Mouse (Mus musculus) frontal cortex, postnatal 10 days (tissue): Measurements from ENCODE around the gene 5730522E02Rik.

Experiments used
- DNase-seq, 2 experiments: peaks; one replicate each; pipeline ENCODE4 v3.0.0; 2022; ENCODE audit warnings: low spot score in 2 of 2, mixed read lengths in 1 of 2

Gene 5730522E02Rik

DNA sequence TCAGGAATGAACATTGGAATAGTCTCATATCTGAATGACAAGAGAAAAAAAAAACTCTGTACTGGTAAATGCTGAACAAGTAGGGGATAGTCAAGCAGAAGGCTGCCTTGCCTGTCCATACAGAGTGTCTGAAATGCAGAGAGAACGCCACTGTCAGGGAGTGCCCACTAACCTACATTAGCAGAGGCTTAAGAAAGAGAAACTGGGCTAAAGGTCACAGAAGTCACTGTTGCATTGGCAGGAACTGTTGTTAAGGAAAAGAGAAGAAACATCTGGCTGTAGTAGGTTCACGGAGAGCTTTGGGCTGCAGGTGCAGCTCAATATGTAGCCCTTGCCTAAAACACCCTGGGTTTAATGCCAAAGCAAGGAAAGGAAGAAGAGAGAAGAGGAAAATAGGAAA, 82.2 kb downstream of the 5730522E02Rik start:
- no peak for DNase-seq

DNA sequence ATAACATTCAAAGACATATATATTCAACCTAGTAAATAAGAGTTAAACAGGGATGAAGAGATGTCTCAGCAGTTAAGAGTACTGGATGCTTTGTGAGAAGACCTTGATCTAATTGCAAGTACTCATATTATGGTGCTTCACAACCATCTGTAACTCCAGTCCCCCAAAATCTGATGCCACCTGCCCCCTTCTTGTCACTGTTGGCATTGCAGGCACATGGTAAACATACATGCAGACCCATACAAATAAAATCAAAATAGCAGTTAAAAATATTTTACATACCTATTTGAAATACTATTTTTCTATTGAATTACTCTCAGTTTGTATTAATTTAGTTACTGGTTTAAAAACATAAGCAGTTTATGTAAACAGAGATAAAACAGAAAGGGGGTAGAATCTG, 84.6 kb downstream of the 5730522E02Rik start:
- no peak for DNase-seq

DNA sequence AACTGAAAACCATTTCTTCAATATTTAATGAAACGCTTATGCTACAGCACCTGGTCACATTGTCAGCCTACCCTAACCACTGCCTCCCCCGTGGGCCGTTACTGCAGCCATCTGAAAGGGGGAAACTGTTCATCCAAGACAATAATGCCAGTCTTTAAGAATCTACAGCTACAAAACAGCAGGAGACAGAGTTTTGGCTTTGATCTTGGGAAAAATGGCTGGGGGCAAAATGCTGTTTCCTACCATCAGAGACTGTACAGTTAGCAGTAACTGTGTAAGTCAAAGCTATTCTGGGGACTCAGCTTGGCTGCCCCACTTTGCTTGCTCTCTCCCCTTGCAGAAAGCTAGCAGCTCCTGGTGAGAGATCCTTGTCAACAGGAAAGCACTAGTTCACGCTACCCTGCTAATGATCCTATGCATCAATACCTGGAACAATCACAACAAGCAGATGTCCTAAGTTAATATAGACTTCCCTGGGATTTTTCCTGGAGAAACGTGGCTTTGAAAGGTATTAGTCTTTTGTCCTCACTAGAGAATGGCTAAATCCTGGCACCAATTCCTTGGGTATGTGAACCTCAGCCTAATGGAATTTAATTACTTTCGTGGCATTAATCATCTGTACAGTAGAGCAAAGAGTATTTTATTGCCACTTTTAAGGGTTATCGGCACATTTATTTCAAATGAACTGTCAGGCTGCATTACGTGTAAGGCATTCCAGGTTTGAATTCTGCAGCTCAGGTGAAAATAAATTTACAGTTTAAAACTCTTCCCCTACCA, 89.6 kb downstream of the 5730522E02Rik start:
- DNase-seq, result no peak

DNA sequence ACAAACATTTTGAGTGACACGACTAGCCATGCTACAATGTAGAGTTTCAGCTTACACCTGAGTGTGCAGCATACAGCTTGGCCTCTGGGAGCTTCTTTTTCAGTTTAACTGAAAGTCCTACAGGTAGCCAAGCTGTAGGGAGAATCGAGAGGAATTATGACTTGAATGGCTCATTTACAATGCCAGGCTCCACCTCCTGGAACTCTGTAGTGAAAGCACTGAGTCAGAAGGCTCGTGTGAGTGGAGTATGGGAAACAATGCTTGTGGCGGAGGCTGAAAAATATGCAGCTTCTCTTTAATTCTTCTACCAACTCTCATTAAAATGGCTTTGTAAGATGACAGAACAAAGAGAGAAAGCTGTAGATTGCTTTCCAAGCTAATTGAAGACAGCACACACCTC, 92.9 kb downstream of the 5730522E02Rik start:
- no peak for DNase-seq

DNA sequence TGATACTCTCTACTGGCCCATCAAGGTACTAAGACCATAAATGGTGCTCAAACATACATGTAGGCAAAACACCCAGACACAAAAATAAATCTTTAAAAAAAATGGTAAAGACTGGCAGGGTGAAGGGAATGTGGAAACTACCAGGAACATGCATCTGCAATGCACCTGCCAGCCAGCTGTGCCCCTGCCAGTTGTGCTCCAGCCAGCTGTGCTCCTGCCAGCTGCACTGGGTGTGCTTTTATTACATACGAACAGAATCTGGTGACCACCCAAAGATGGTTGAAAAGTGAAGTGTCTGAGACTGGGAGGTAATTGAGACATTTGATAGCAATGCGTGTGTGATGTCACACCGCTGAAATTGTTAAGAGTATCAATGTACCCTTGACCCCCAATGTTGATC, 98.4 kb downstream of the 5730522E02Rik start:
- DNase-seq, result no peak

DNA sequence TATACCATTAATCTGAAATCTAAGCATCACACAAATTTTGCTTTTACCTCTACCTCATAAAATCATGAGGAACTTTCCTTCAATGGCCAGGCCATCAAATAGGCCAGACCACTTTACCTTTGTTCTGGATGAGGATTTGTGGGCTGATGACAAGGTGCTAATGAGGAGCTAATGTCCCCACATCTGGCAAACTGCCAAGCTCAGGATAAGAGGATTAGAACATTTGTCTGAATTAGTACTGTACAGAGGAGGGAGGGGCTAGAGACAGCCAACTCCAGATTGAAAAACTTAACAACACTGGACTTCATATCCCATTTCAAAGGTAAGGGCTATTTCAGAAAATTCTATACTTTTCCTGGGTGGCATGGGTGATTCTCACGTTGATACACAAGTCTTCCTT, 101.9 kb downstream of the 5730522E02Rik start:
- no peak for DNase-seq

DNA sequence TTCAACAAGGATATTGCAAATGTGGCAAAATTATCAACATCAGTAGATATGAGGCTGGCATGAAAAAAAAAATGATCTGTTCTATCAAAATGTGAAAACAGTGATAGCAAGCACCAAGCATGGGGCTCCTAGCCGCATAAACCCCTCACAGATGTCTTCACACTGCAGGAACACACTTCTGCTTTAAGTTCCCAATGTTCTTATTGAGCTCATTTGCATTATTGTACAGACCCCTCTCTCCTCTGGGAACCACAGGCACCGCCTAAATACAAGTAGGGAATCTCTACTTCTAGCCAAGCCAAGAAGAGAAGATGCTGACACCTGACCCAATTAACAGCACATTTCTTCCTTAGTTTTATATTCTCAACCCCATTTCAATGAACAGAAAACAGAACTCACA, 105.9 kb downstream of the 5730522E02Rik start:
- no peak for DNase-seq

DNA sequence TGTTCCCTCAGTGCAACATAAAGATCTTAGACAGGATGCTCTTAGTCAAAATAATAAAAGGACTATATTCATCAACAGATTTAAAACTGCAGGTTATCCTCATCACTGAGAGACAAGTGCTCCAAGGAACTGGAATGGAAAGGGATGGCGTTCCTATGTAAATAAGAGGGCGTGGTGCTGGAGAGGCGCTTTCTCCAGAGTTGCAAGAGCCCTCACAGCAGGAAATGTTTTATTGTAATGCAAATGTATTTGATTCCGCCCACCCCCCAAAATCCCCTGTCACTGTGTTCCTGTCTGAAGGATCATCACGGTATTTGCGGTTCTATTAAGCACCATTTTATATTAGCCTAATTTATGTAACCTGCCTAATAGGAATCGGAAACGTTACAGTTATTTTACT, 106.9 kb downstream of the 5730522E02Rik start:
- DNase-seq, result no peak

DNA sequence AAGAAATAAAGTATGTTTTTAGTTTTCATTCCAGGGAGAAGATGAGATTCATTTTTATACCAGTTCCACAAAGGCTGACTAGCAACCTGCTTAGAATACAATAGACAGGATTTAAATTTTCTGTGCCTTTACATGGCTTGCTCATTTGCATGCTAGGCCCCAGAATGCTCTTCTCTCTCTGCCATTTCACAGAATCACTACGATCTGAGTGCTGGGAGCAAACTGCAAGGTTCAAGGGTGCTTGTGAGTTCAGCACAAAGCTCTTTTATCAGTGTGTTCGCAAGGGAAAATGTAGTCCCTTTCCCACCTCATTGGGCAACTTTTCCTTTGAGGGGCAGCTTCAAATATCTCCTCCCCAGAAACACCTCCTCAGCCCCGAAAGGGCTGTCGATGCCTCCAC, 107.7 kb downstream of the 5730522E02Rik start:
- DNase-seq, result no peak

DNA sequence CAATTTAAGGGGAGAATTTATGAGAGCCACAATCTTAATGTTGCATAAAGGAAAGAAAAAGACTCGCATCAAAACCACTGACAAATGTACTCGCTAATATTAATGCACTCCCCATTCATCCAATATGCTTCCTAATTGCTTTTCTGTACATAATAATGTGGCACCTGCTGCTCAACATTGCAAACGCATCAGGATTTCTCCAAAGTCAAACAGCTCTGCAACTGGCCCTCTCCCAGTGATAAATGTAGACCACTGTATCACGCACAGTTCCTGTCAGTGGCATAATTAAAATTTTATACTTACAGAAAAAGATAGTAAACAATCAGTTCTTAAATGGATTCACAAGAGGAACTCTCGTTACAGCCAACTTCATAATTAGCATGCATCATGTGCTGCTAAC, 110.5 kb downstream of the 5730522E02Rik start:
- no peak for DNase-seq

DNA sequence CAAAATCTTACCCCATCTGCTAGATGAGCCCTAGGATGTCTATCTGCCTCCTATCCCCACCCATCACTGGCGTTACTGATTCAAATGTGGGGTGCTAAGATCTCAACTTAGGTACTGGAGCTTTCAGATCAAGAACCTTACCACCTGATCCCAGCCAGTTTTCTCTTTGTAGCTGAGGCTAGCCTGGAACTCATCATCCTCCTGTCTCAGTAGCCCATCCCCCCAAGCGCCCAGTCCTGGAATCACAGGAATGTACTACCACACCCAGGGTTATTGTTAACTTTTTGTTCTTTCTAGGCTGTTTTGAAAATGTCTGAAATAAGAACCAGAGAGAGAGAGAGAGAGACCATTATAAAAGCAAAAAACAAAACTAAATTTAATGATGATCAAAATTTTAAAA, 111.6 kb downstream of the 5730522E02Rik start:
- no peak for DNase-seq

DNA sequence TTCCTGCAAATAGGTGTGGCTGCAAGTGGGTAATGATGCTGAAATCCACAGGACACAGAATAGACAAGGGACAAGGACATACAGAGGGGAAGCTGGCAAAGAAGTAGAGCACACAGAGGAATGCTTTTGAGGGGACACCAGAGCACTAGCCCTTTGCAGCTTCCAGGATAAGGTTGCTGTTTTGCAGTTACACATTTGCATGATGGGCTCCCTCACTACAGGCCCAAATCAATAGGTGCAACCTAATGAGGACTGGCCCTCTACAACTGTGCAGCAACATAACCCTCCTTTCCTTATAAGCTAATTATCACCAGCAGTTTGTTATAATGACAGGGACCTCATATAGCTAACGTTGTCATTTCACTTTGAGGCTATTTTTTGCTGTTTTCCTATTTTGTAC, 114.5 kb downstream of the 5730522E02Rik start:
- DNase-seq, result no peak

DNA sequence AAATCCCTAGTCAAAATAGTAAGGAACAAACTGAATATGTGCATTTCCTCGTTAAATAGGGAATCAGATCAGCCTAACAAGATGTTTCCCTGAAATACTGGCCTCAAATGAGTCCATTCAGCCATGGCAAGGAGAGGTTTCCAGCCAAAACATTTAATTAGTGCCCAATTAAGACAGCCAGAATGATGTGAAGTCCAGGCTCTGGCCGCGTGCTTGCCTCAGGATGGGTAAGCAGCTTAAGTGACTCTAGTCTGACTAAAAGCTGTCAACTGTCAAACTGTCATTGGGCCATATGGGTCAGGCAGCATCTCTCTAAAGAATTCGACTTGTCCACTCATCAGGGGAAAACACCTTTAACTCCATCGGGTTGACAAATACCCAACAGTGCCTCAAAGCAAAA, 121.6 kb downstream of the 5730522E02Rik start:
- DNase-seq, result no peak

DNA sequence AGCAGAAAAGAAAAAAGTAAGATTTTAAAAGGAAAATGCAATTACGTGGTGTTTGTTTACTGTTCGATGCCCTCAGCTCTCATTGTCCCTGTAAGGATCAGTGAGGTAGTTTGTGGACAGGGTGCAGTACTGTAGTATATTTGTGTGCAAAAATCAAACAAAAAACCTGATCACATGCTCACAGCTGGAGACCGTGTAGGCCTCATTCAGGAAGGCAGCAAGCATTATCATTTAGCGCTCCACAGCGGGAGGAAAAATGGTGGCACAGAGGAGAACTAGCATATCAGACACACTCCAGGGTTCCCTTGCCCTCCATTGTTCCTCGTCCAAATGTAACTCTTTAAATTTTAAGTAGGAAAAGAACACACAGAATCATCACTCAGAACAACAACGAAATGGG, 123.9 kb downstream of the 5730522E02Rik start:
- no peak for DNase-seq

DNA sequence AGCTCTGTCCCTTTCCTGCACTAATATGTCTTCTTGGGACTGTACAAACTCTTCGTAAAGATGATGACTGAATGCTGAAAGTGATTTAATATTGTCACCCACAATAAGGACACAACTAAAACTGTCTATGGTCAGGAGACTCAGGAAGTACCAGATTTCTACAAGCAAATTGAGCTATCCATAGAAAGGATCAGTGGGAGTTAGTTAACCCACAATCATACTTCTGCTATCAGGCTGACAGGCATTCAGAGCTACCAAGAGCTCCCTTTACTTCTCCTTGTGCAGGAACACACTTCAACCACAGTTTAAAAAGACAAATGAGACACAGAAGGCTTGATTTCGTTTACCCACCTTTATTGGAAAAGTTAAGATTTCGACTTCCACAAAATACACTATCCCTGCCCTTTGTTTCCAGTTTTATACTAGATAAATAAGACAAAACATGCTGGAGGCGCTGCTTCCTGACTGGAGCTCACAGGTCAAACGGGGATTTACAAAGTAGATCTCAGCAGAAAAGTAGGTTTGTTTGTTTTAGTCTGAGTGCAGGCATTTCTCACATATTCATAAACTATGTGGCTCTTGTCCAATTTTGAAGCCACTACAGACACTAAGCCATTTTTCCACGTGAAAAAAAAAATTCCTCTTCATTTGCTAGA, 125.1 kb downstream of the 5730522E02Rik start:
- DNase-seq, result no peak

DNA sequence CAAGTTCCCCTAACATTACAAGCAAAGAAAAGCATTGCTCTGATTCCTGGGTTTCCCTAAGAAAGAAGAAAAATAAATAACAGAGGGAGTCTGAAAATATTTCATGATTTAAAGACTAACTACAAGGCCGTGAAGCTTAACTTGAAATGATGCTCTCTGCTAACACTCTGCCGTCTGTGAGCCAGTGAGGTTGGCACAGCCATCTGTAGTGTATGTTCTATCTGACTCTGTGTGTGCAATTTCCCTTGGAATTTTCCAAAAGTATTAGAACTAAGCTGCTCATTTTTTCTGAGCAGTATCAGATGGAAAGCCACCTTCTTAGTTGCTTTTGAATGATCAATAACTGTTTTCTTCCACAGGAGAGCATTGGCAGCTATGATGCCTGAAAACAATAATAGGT, 134.2 kb downstream of the 5730522E02Rik start:
- DNase-seq, result no peak

DNA sequence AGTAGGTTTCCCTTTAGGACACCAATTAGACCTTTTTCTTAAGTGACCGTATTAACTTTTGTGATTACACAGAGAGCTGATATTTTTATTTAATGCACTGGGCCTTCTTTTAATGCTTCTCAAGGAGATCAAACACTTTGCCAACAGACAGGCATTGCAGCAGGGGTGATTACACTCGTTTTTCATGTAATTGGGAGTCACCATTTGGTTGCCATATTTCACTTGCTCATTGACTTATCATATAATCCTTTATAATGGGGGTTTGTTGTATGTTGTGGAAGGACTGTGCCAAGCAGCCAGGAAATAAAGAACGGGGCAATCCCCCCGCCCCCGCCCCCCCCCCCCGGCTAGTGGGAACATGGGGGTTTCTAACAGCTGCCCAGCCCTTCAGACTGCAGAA, 135.0 kb downstream of the 5730522E02Rik start:
- no peak for DNase-seq

DNA sequence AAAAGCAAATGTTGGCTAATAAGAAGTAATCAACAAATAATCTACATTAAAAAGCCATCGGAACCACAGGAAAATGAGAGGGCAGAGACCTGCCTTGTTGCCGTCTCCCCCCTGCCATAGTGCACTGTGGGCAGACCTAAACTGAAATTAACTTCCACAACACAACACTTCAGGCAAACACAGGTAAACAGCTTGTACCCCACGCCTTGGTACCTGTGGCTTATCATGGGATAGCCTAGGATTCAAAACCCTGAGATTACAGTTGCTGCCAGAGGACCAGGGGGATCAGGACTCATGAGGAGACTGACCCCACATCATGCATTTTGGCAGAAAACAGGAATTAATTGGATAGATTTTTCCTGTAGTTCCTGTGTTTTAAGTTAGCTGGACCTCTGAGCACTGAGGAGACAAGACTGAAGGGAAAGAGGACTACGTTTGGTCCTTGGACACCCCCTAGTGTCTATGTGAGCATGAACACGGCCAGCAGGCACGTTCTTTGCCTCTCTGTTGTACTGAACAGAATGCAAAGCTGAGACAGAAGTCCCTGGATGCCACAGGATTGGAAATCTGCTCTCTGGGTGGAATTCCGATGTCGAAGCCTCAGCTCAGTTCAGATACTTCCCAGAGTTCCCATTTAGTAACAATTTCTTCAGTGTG, 136.8 kb downstream of the 5730522E02Rik start:
- peak; percentile 49 to 69 for DNase-seq

DNA sequence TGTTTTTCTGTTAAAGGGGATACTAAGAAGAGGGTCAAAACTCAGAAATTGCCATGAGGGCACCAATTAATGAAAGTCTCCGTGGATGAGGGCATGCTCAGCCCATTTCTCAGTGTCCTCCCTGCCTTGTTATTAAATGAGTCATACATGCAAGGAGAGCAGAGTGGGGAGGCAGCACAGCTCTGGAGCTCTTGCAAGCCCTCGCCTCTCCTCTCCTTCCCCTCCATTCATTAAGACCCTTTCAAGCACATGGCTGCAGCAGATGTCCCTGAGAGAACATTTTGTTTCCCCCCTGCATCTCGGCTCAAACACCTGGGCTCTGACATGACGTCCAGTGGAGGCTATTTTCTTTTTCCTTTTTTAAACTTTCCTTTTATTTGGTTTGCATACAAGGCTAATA, 138.5 kb downstream of the 5730522E02Rik start:
- no peak for DNase-seq

DNA sequence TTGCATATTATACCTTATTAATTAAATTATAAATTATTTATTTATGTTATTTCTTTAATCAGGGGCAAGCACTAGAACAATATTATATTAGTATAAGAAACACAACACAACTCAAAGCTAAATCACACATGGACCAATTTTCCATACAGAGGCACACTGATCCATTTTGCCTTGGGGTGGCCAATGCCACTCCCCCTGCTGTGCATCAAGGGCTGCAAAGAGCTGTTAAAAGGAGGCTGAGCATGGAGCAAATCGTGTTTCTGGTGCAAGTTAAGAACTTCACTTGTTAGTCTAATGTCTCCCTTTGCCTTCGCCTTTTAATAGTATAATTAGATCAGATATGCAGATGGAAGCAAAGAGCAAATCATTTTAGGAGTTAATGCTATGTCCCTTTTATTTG, 147.3 kb downstream of the 5730522E02Rik start:
- no peak for DNase-seq

DNA sequence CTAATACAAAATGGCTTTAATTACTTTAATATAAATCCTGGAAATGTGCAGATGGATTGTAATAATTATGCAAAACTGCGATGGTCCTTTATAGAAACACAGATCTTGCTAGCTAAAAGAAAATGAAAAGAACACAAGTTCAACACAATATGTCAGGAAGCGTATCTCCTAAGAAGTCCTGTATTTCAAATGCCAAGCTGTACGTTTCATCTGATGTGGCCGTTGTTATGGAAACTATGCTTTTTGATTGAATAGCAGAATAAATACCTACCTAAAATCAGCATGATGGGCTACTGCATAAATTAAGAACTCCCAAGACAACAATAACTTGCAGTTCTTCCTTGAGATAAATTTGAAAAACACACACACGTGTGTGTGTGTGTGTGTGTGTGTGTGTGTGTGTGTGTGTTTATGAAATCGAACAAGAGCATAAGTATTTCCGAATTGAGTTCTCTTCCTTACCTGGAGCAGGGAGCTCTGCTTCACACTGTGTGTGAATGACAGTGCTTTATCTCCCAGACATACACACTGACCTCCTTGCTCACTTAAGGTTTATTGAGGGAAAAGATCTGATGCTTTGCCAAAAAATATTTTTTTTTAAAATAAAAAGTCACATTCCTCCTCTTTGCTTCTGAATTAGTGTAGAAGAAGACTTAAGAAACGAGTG, 149.0 kb downstream of the 5730522E02Rik start:
- DNase-seq, result no peak

DNA sequence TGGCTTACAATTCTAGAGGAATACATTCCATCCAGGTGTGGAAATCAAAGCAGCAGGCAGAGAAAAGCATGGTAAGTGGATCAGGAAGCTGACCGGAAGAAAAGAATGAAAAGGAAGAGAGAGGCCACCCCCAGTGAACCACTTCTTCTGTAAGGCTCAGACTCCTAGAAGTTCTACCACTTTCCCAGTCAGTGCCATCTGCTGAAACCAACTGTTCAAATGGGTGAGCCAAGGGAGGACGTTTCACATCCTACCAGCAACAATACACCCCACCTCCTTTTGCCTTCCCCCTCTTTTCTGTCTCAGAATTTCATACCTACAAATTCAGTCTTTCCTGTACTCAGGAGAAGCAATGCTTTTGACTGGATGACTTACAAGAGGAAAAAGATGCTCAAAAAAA, 197.0 kb downstream of the 5730522E02Rik start:
- DNase-seq, result no peak

DNA sequence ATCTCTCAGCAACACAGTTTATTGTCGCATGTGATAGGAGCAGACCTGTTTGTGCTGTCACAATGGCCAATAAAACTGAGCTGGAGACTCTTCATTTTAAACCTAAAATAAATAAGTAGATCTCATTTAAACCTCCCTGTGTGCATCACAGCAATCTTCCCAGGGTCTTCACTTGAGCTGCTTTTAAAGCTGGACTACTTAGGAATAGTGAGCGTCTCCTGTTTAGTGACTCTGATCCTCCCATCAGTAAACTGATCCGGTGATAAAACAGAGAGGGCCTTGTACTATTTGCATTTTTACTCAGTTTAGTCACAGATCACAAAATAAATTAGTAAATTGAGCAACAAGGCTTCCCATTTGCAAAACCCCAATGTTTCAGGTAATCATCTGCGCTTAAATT, 206.5 kb downstream of the 5730522E02Rik start:
- no peak for DNase-seq
